8 mouse cellular contexts compared by ENCODE assay signal in the genomic region with DNA sequence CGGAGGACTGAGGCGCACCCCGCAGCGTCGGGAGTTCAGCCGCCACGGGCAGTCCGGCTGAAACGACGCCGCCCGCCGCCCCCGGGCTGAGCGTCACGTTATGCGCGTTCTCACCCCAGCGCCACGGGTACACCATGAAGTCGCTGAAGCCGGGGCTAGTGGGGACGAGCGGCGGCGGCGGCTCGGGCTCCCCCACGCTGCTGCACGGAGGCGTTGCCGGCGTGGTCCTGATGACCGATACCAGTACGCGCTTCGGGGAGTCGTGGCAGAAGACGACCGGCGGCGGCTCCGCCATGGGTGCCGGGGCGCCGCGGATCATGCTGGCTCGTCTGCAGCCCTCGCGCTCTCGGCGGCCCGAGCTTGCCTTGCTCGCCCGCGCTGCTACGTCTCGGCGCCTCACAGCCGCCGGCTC. TPM values are rescaled to one million over a fixed set of nuclear protein-coding genes. Genes with fewer than 3 reads are reported as not detected.
DNase-seq lines count a peak whose midpoint lies in the region; ATAC-seq lines count a peak whose summit lies in the region.

No protein-coding gene starts in this region.

- under 1% methylated on average over 61 of the region's 61 CpGs for WGBS in hindbrain, embryonic 10.5 days
- under 1% methylated on average over 53 of the region's 61 CpGs for whole genome bisulfite sequencing in liver, embryonic 16.5 days (ENCODE audit: insufficient replicate concordance)
- under 1% methylated on average over 61 of the region's 61 CpGs for WGBS in stomach, embryonic 14.5 days

- H3K36me3 ChIP-seq in megakaryocyte, embryonic 14.5 days (replicated peaks; ENCODE audit: low read length): no peaks in the 10 kb centered on the region
- no peaks in the 10 kb centered on the region; the same call in 1 of the 2 replicates for H3K36me3 ChIP-seq in hindbrain, embryonic 10.5 days
- no peaks in the 10 kb centered on the region for H3K36me3 ChIP-seq in liver, embryonic 16.5 days (ENCODE audit: control insufficient read depth, insufficient read depth)
- no peaks in the 10 kb centered on the region for H3K36me3 ChIP-seq in stomach, embryonic 14.5 days (ENCODE audit: control insufficient read depth, insufficient read depth, low read length)

- peak; percentile 15 for ATAC-seq in cerebellum, adult (ENCODE audit: insufficient number of reproducible peaks, low FRiP score, low TSS enrichment)
- no peak for ATAC-seq in megakaryocyte, adult 5-6 weeks (ENCODE audit: poor library complexity, severe bottlenecking)
- peak; percentile 1 for ATAC-seq in liver, embryonic 16.5 days (ENCODE audit: low read depth)
- ATAC-seq in stomach, embryonic 14.5 days (ENCODE audit: insufficient number of reproducible peaks, insufficient read depth, low FRiP score, low read depth): no peak; the same call in 1 of the 2 replicates

- H3K4me1 ChIP-seq in megakaryocyte, embryonic 14.5 days: peaks cover 36% of the 10 kb centered on the region
- H3K4me1 ChIP-seq in hindbrain, embryonic 10.5 days (replicated peaks): peaks cover 58% of the 10 kb centered on the region
- H3K4me1 ChIP-seq in liver, embryonic 16.5 days (ENCODE audit: control insufficient read depth, low read depth, low read length): peaks cover 26% of the 10 kb centered on the region
- peaks cover 18% of the 10 kb centered on the region; the same call in 1 of the 2 replicates for H3K4me1 ChIP-seq in stomach, embryonic 14.5 days (ENCODE audit: control insufficient read depth, insufficient read depth, low read length)

- H3K9me3 ChIP-seq in megakaryocyte, embryonic 14.5 days: no peaks in the 10 kb centered on the region
- H3K9me3 ChIP-seq in hindbrain, embryonic 10.5 days: no peaks in the 10 kb centered on the region
- H3K9me3 ChIP-seq in liver, embryonic 16.5 days (replicated peaks; ENCODE audit: control insufficient read depth, low read length): no peaks in the 10 kb centered on the region
- no peaks in the 10 kb centered on the region for H3K9me3 ChIP-seq in stomach, embryonic 14.5 days (ENCODE audit: control insufficient read depth, low read depth, low read length)

- peak overlapping the region; percentile 100 for H3K4me3 ChIP-seq in megakaryocyte, embryonic 14.5 days (replicated peaks)
- H3K4me3 ChIP-seq in hindbrain, embryonic 10.5 days: peak overlapping the region; percentile 95
- peak overlapping the region; percentile 96 for H3K4me3 ChIP-seq in liver, embryonic 16.5 days (ENCODE audit: low read depth, low read length)
- peak overlapping the region; percentile 91 for H3K4me3 ChIP-seq in stomach, embryonic 14.5 days (ENCODE audit: low read depth, low read length)

- H3K9ac ChIP-seq in liver, embryonic 16.5 days (ENCODE audit: low read depth, low read length): peak overlapping the region; percentile 91
- peak overlapping the region; percentile 74 for H3K9ac ChIP-seq in stomach, embryonic 14.5 days (replicated peaks; ENCODE audit: low read depth, low read length)

- H3K4me2 ChIP-seq in liver, embryonic 16.5 days (ENCODE audit: low read depth, low read length): peak overlapping the region; percentile 96
- H3K4me2 ChIP-seq in stomach, embryonic 14.5 days (replicated peaks; ENCODE audit: low read depth, low read length): peak overlapping the region; percentile 82

- peaks cover 2% of the 10 kb centered on the region for H3K27me3 ChIP-seq in megakaryocyte, embryonic 14.5 days (replicated peaks)
- no peaks in the 10 kb centered on the region for H3K27me3 ChIP-seq in hindbrain, embryonic 10.5 days (ENCODE audit: insufficient read depth, poor library complexity, severe bottlenecking)
- H3K27me3 ChIP-seq in liver, embryonic 16.5 days (ENCODE audit: control insufficient read depth, insufficient read depth, low read depth, low read length): no peaks in the 10 kb centered on the region
- H3K27me3 ChIP-seq in stomach, embryonic 14.5 days (ENCODE audit: control insufficient read depth, insufficient read depth, low read length): no peaks in the 10 kb centered on the region

- no peak for DNase-seq in cerebellum, postnatal 25 days
- no peak for DNase-seq in hindbrain, embryonic 10.5 days (ENCODE audit: low spot score)
- DNase-seq in ovary, postnatal 14 days (ENCODE audit: low spot score): no peak

- peak overlapping the region; percentile 94 for H3K27ac ChIP-seq in hindbrain, embryonic 10.5 days
- H3K27ac ChIP-seq in liver, embryonic 16.5 days (ENCODE audit: low read length): peak overlapping the region; percentile 97
- peak overlapping the region; percentile 94 for H3K27ac ChIP-seq in stomach, embryonic 14.5 days (ENCODE audit: low read length)

RNA-seq across cellular contexts. Expression of a gene that starts 0.3 kb away (rescaled TPM):
- polyA plus RNA-seq in megakaryocyte, embryonic 14.5 days (2012; ENCODE audit: insufficient read depth, low replicate concordance): 2.1 TPM in 1 of 2 replicates, not detected in the other
- 26.4 and 34.6 TPM in 2 replicates for total RNA-seq in megakaryocyte, adult 5-6 weeks (2015)
- total RNA-seq in megakaryocyte, adult 5-6 weeks (2017): 38.7 and 48.5 TPM in 2 replicates
- polyA plus RNA-seq in hindbrain, embryonic 10.5 days (2016; fragmentation: Nextera tagmentation; extraction: Ambion mirVana): 12.5 and 17.1 TPM in 2 replicates
- polyA plus RNA-seq in liver, embryonic 16.5 days (2015; fragmentation: Nextera tagmentation; extraction: Ambion mirVana): 18.1 and 18.6 TPM in 2 replicates
- 22.1 and 26.1 TPM in 2 replicates for polyA plus RNA-seq in stomach, embryonic 14.5 days (2014; fragmentation: Nextera tagmentation; extraction: Ambion mirVana)

RNA-seq across cellular contexts. Expression of a gene that starts 8.9 kb away (rescaled TPM):
- polyA plus RNA-seq in megakaryocyte, embryonic 14.5 days (2012; ENCODE audit: insufficient read depth, low replicate concordance): 0.87 and 24.9 TPM in 2 replicates
- total RNA-seq in megakaryocyte, adult 5-6 weeks (2015): 6.2 and 7.2 TPM in 2 replicates
- 5.0 and 6.5 TPM in 2 replicates for total RNA-seq in megakaryocyte, adult 5-6 weeks (2017)
- 20.2 and 24.2 TPM in 2 replicates for polyA plus RNA-seq in hindbrain, embryonic 10.5 days (2016; fragmentation: Nextera tagmentation; extraction: Ambion mirVana)
- polyA plus RNA-seq in liver, embryonic 16.5 days (2015; fragmentation: Nextera tagmentation; extraction: Ambion mirVana): 8.4 and 10.3 TPM in 2 replicates
- 26.1 and 27.1 TPM in 2 replicates for polyA plus RNA-seq in stomach, embryonic 14.5 days (2014; fragmentation: Nextera tagmentation; extraction: Ambion mirVana)

RNA-seq across cellular contexts. Expression of a gene that starts 23.5 kb away (rescaled TPM):
- 12.2 TPM in 1 of 2 replicates, not detected in the other for polyA plus RNA-seq in megakaryocyte, embryonic 14.5 days (2012; ENCODE audit: insufficient read depth, low replicate concordance)
- total RNA-seq in megakaryocyte, adult 5-6 weeks (2015): 11.2 and 16.0 TPM in 2 replicates
- total RNA-seq in megakaryocyte, adult 5-6 weeks (2017): 18.1 and 18.4 TPM in 2 replicates
- polyA plus RNA-seq in hindbrain, embryonic 10.5 days (2016; fragmentation: Nextera tagmentation; extraction: Ambion mirVana): 5.5 and 6.9 TPM in 2 replicates
- 8.7 and 9.0 TPM in 2 replicates for polyA plus RNA-seq in liver, embryonic 16.5 days (2015; fragmentation: Nextera tagmentation; extraction: Ambion mirVana)
- 5.1 and 6.4 TPM in 2 replicates for polyA plus RNA-seq in stomach, embryonic 14.5 days (2014; fragmentation: Nextera tagmentation; extraction: Ambion mirVana)

Comparison
In these comparisons a context has a peak if more than half of its experiments do, and no peak if none do; other contexts are left out.
1. ATAC-seq: peak in cerebellum, adult (single experiment) and liver, embryonic 16.5 days (single experiment); none in megakaryocyte, adult 5-6 weeks (single experiment) and stomach, embryonic 14.5 days (single experiment).
2. Peak in every context shown above with its lines, with median percentiles within 50 percentile points of each other: H3K4me3 ChIP-seq and H3K27ac ChIP-seq.